Mouse (Mus musculus) neutrophil, adult 5-6 weeks (primary cell): ENCODE data around the gene Dscam. TPM values are rescaled to one million over a fixed set of nuclear protein-coding genes. Genes with fewer than 3 reads are reported as not detected.

Experiments
- ATAC-seq: fragments of 151-379, 151-347 bp; 2 replicates; pipeline ENCODE4 v1.8.0; 2017; ENCODE audit warnings: mild to moderate bottlenecking, moderate TSS enrichment; ENCODE audit not compliant: insufficient number of reproducible peaks, poor library complexity, low FRiP score, severe bottlenecking; ENCODE audit errors: extremely low read depth
- total RNA-seq: library from RNA; stranded (forward); fragments of 200-1000 nt; gene quantifications from 2 replicates; pipeline ENCODE4 v1.2.3, GENCODE M21; 2017

Dscam gene
- total RNA-seq, 1 experiment from 2014 or later, result 0.23 TPM

DNA sequence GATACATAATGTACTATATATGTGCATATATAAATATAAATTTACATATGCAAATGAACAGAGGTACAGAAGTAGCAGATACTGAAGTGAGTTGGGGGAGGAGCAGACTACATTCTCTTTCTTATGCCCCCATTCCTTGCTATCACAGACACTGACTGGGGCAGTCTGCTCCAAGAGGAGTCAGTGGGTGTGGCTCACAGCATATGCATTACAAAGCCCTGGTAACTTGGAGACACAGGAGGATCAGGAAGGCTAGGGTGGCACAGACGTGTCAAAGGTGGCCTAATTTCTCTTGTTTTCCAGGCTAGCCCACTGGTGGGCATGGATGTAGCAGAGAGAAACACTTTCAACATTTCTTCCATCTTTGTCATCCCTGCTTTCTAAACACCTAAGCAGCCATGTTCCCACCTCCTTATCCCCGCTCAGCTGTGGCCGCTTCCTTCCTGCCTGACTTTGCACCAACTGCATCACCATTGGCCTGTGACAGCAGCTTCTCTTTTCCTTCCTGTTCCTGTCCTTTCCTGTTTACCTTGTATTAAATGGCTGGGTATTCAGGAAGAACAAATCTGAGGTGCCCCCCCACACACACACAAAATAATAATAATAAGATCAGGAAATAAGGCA is 325.0 kb downstream of the Dscam start:
- no peak for ATAC-seq

DNA sequence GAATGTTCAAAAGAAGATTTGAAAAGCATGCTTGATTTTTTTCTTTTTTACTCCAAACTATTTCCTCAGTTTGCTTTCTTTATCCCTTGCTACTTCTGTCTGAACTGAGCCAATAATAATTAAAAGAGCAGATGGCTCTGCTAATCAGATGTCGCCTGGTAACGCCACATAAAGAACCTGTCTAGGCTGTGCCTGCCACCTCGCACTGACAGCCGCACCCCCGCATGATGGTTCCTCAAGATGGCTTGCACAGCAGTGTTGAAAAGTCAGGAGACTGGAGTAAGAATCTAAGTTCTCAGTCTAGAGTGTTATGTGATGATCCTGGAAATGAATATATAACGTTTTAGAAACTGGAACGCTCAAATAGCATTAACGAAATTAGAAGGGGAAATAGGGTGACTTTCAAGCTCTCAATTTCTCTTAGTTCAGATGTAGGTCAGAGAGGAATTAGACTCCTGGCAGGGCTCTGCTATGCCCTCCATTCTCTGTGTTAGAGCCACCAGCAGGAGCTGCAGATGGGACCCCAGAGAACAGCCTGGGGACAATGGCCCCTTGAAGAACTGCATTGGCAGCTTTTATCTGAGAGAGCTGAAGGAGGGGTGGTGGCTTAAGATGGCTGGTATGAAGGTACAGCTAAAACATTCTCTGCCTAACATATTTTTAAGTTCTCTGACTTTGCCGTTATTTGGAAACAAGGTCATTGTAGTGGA is 326.7 kb downstream of the Dscam start:
- ATAC-seq, result no peak

DNA sequence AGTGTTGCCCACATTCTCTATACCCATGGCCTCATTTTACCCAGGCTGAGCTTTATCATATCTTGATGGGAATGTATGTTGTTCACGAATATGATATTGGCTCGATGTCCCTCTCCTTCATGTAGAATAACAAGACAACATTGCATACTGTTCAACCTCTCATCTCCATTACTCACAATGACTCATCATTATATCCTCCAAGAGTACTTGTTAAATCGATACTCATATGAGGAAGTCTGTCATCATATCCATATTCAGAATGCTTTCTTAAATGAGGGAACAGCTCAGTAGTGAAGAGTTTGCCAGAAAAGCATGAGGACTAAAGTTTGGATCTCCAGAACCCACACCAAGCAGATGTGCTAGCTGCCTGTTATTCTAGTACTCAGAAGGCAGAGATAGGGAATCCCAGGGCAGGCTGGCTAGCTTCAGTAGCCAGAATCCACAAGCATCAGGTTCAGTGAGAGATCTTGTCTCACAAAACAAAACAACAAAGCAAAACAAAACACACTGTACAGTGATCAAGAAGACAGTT is 327.7 kb downstream of the Dscam start:
- no peak for ATAC-seq

DNA sequence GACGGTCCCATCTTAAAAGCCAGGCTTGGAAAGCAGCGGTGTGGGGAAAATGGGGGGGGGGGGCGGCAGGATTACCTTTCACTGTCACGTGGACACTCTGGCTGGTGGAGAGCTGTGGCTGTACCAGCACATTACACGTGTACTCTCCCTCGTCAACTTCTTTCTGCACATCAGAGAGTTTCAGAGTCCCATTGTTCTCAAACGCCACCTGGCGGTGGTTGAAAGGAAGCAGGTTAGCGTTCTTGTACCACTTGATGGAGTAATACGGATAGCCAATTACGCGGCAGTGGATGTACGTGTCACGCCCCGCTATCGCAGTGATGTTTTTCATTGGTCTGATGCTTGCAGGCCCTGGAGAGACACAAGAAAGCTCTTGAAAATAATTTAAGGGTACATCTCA is 350.9 kb downstream of the Dscam start:
- ATAC-seq, result 0 out of 2 replicates have a peak, but pooled peaks have one; percentile 33

DNA sequence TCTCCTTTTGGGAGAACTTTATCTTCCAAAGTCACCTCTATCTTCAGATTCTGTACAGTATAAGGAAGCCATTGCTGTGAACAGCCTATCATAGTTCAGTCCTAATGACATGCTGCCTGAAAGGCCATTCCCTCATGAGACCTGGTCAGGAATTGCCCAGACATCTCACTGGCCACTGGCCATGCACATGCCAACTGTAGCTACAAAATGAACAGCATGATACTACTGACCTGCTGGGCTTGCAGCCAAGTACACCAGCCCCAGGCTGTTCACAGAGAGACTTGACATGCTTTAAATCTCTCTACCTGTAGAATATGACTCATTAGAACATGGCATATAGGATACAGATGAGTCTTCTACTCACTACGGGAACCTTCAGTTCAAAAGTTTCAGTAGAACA is 364.3 kb downstream of the Dscam start:
- no peak for ATAC-seq

DNA sequence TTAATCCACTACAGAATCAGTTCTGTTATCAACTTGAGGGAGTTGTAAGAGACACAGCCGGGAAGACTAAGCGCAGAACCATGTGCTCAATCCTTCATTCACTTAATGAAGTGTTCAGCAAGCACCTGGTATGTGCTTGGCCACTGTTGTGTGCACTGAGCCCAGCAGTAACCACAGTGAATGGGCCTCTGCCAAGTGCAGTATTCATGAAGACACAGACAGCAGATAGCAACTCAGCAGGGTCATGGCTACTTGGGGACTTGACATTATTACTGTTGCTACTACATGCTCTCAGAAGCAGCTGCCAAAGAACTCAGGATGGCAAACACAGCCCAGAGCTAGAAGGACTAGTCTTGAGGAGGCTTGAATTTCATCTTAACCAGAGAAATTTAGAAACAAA is 367.9 kb downstream of the Dscam start:
- no peak for ATAC-seq

DNA sequence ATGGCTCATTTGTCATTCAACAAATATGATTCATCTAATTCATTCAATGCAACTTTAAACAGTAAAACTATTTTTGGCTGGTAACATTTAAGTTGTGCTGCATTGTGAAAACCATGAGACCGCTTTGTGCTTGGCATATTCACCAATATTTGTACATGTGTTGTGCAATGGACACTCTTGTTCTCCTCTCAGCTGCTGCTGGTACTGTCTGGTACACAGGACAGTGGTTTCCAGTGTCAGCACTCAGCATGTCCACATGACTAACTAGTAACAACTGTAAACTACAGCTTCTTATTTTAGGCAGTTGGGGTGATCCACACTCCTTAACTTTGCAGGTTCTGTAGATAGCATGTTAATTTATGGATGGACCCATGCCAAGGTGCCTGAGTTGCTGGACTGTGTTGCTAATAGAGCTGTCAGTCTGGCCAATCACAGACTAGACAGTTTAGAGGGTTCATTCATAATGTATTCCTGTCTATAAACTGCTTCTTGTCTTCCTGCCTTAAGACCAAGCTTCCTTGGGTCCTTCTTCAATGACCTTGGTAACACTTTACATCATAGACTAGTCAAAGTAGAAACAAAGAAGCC is 368.8 kb downstream of the Dscam start:
- ATAC-seq, result no peak

DNA sequence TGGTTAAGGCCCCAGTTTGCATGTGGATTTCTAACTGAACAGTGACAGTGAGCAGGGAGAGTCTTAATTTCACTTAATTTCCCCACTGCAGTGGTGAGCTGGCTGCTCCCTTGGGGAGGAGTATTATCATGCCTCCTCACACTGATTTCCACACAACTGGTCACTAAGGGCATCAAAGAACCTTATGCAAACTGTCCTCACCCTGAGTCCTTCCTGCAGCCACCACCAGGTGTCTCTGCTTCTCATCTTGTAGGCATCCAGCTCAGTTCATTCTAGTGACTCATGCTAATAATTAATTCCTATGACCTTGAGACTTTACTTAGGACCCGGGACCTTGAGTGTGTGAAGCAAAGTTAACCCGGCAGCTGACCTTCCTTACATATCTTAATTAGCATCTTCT is 375.1 kb downstream of the Dscam start:
- ATAC-seq, result no peak

DNA sequence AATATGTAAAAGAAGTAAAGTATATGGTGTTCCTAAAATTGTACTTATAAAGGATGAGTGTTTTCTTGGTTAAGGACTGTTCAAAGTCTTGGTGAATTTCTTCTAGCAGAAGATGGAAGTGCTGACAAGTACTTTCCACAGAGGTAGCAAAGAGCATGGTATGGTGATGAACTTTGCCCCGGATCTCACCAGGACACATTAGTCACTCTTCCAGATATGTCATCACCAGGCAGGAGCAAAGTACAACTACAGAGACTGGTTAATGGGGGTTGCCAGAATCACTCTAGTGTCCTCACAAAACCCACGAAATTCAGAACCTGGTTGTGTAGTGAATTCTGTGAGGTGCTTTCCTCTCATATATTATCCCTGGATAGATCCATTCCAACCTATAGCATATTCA is 379.2 kb downstream of the Dscam start:
- ATAC-seq, result no peak

DNA sequence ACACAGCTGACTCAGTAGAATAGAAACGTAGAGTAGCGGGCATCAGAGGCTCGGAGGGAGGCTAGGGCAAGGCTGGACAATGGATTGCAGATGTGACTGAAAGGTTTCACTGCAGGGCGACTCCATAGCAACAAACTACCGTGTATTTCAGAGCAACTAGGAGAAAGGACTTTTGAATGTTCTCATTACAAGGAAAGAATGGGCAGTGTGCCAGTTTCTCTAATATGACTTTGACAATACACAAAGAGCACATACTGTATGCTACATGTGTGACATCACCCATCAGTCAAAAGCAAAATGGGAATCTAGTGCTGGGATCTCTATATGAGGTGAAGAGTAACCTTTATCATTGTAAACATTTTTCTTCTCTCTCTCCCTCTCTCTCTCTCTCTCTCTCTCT is 382.3 kb downstream of the Dscam start:
- no peak for ATAC-seq

DNA sequence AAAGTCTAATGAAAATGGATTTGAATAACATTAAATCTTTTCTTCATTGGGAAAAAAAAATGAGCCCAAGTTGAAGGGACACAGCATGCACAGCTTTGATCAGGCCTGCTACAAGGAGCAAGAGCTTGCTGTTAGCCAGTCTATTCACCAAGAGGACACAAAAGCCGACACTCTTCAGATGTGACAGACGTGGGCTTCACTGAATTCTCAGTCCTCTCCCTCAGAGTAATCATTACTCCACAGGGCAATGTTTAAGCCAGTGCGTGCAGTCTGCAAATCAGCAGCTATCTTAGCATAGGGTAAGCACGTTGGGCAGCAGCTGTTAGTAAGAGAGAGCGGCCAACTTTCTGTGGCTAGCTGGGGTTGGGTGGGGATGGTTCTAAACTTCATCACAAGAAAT is 391.5 kb downstream of the Dscam start:
- no peak for ATAC-seq

DNA sequence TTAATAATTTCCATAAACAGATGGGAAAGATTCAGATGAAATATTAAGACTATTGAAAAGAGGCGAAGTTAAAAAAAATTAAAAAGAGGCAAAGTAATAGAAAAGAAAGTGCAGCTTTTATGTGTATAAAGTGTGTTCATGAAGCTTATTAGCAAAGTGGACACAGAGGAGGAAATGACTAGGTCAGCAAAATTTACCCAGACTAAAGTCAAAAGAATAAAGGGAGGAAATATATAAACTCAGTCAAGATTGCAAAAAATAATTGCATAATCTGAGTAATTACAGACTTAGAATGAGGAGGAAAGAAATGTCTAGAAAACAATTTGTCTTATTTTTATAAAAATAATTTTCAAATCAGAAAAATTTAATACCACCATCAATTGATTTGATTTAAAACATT is 396.3 kb downstream of the Dscam start:
- no peak for ATAC-seq

DNA sequence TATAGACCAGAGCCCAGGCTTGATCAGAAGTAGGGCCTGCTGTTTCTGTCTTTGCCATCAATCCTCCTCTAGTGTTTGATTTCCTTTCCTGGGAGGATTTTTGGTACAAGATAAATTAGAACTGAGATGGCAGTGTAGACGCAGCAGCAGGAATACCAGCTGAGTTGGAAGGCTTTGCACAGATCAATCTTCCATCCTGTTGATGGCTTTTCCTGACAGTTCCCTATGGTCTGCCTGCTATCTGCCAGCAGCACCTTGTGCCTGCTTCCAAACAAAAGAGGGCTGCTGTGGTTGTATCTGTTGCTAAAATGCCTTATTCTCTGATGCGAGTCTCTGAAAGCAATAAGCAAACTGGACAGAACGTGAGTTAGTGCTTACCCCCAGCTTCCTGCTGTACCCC is 402.6 kb downstream of the Dscam start:
- no peak for ATAC-seq

DNA sequence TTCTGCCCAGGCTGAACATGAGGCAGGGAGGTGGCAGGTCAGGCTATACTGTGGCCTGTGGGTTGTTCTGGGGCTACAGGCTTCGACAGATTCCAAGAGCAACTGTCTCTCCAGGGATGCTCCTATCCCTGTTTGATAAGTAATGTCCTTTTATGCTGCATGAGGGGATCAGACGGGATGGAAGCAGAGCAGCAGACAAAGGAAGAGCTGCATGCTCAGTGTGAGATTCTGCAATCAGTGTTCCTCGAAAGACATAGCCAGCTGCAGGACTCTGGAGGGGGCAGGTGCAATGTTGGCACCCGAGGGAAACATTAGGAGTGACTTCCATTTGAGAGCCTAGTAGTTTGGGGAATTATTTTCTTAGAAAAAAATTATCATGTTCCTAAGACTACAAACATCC is 403.0 kb downstream of the Dscam start:
- ATAC-seq, result no peak

DNA sequence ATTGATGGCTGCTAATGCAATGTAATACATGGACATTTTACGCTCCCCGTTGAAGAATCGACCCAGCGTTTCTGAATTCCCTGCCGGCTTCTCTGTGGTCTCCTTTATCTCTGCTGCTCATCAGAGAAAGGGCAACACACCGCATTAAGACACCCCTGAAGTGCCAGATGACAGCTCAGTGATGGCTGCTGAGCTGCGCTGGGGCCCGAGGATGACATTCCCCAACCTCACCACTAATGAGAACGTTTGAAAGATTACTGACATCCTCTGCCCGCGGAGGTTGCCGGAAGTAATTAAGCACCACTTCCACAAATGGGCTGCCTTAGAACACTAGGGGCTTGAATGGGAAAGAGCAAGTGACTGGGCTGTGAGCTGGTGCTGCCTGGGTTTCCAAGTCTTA is 409.3 kb downstream of the Dscam start:
- ATAC-seq, result no peak

DNA sequence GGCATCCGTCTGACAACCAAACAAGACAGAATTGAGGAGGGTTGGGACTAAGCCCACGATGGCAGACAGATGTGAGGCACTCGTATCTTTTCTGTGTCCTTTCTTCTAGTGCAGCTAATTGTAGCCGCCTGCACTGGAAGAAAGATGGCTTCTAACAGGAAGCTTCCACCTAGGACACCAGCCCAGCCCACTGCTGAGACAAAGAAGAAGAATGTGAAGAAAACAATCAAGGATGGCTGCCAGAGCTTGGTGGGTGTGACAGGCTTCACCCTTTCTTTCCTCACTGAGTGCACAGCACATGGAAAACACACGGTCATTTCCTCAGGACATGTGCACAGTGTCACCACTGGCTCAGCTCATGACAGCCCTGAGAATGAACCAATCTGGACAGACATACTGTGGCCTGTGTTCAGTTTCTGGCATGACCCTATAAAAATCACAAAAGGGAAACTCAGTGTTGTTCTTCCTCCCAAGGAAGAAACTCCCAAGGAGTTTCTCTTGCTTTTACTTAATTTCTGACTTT is 411.4 kb downstream of the Dscam start:
- no peak for ATAC-seq

DNA sequence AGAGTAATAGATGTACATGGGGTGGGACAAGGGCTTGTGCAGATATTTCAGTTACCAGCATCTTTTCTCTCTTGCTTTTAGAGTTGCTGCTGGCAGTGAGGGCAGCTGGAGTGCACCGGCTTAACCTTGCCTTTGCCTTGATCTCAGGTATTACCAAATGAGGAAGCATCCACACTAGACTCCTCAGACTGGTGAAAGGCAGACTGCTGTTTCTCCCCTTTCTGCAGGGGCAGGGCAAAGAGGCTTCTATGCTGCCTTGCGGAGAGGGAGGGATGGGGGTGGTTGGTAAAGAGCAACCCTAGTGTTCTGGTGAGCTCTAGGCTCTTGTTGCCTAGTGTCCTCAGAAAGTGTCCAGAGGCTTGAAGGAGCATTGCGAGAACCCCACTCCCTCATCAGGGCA is 412.2 kb downstream of the Dscam start:
- no peak for ATAC-seq

DNA sequence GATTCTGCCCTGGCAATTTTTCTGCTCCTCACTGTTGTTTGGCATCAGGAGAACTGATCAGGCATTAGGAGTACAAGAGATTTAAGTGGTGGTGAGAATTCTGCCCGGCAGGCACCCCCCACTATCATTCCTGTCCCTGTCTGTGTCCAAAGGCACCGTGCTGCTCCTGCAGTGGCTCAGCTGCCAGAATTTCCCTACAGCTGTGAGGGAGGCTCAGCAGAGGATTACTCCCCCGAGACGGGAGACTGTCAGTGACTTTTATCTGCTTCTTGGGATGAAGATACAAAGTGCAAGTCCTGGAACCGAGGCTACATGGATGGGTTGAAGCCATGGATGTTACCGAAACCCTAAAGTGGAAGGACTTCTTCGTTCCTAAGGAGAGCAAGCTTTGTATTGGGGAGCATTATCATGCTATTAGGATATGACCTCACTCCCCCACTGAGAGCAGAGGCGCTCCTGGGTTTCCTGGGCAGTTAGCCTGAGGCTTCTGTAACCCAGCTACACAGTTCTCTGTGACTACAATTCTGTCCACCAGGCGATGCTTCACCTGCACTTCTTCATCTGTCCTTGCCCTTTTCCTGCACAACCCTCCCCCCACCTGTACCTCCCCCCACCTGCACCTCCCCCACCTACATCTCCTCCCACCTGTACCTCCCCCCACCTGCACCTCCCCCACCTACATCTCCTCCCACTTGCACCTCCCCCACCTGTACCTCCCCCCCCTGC is 412.8 kb downstream of the Dscam start:
- no peak for ATAC-seq

DNA sequence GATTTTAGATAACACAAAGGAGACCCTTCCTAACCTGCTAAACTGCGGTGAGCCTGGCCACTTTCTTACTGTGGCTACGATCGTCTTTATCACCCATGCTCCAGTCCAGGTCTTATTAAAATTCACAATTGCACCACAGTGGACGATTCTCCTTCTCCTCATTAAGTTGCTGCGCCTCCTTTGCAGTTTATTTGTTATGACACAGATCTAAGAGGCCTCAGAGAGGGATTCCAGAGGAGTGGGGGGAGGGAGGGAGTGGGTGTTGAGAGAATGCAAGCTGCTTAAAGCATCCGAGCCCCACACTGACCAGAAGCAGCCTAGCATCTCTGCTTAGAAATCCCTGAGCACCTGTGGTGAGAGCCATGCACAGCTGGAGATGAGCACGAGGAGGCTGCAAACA is 413.6 kb downstream of the Dscam start:
- ATAC-seq, result no peak
